Mouse (Mus musculus): ENCODE measurements around the gene Nfkbiz.

The Nfkbiz gene

DNA sequence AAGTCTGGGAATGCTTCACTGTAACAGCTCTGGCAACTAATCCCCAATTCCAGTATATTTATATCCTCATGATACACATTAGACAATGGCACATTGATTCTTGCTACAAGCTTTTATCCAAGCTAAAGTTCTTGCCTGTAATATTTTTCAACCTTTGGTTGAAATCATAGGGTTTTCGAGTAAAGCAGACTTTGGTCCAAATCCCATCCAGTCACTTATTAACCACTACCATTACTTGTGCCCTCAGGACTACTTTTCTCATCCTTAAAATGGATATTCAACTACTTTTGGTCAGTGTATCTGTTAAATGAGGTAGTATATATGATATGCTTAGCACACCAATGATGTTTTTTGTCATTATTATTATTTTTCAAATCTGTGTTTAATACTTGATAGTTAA, 7.2 kb downstream of the Nfkbiz start:
- no peak for DNase-seq

DNA sequence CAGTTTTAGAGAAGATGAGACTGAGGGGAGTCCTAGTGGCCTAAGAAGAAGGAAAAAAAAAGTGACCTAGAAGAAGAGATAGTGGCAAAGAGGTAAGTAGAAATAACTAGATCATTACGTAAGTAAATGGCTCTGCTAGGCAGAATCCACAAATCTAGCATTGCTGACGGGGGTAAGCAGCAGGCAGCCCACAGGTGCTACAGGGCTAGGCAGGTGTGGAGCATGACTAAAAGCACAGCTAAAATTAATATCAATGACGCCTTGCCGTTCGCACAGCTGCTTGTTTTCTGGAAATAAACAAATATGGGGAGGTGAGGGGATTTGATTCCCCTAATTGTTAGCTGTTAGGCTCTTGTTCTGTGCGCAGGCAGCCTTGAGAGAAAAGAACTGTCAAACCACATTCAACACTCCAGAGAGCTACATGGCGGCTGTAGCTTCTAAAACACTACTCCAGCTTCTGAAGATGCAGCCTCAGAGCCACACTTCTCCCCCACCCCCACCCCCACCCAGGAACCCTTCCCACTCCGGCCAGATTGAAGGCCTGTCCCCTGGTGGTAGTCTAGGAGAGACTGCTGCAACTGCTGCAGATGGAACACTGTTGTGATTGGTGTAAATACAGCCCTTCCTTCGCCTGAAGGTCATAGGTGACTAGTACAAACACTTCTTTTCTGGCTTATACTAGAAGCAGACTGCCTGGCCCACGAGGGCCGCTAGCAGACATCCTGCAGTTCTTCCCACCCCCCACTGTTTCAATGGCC, 15.1 kb downstream of the Nfkbiz start:
- no peak for DNase-seq

DNA sequence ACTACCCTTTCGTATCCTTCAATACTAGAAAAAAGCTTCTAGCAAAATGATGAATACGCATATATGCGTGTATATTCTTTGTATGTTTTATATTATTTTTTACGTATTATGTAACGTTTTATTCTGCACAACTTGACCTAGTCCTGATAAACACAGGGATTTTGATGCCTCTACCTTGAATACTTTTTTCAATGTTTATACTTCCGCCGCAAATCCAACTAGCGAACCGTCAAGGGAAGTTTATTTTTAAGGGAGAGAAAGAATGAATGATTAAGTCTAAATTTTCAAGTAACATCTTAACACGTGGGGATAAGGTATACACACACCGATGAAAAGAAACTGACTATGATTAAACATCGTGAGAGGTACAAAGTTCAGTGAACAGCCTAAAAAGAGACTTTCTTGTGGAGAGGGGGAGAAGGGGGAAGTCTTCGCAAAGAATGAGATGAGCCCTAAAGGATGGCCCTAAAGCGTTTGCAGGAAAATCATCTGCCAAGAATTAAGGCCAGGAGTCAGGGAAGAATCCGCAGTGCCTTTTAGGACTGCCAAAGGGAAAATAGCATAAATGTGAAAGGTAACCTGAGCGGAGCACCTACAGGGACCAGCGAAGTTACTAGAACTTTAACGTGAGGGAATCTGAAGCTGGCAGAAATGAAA, 15.8 kb downstream of the Nfkbiz start:
- no peak for DNase-seq

GRCm38 (mm10) chr16:55821997-55822740, 16.5 kb downstream of the Nfkbiz start:
- peak; percentile 84 for DNase-seq

- no peak for DNase-seq
These were observed 17.1 kb downstream of the Nfkbiz start for GRCm38 (mm10) chr16:55821571-55821981.

GRCm38 (mm10) chr16:55820916-55821570, 17.7 kb downstream of the Nfkbiz start:
- DNase-seq: no peak

DNA sequence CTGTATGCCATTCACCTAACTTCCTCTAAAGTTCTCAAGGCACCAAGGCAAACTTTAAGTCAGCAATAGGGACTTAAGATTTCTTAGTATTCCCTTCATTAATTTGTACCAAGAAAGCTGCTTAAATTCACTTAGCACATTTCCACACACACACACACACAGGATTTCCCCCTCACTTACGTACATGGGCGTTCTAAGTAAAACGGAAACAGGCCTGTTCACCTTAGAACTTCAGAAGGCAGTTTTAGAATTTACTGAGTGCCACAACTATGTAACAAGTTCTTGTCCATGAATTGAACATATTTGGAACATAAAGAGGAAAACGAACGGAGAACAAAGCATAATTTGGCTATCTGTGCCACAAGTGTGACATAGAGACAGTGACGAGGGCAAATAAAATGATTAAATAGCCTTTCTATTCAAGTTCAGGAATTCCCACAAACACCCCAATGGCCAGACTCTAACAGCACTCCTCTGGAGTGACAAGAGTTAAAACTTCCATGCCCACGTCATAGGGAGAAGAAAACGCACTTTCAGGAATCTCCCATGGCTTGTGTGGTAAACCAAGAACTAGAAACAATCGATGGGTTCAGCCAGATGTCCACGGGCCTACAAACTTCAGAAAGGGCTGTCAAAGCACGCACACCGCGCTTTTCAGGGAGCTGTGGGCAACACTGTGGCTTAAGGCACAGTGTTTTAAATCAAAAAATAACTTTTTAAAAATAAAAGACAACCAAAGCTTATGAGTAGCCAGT, 18.4 kb downstream of the Nfkbiz start:
- no peak for DNase-seq

DNA sequence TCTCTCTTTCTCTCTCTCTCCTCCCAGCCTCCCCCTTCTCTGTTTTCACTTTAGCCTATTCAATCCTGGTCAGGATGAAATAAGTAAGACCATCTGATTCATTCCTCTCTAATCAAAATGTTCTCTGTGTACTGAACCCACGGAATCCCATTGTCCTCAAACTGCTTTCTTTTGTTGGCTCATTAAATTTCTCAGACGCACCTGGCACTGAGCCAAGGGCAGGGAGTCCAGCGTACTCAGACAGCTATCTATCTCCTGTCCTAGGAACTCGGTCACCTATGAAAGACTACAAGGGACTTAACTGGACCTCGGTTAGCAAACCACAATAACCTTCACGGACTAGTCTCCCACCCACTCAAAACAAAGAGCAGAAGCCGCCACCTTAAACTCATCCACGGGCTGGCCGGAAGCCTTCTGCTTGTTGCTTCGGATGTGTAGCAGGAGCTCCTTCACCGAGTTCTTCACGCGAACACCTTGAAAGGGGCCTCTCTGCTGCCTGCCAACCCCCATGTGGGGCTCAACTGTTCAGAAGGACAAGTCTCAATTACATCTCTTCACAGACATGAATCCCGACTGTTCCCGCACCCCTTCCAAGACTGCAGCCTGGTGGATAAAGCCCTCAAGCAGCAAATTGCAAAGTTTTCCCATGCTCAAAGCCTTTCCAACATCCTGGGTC, 19.4 kb downstream of the Nfkbiz start:
- DNase-seq: no peak

DNA sequence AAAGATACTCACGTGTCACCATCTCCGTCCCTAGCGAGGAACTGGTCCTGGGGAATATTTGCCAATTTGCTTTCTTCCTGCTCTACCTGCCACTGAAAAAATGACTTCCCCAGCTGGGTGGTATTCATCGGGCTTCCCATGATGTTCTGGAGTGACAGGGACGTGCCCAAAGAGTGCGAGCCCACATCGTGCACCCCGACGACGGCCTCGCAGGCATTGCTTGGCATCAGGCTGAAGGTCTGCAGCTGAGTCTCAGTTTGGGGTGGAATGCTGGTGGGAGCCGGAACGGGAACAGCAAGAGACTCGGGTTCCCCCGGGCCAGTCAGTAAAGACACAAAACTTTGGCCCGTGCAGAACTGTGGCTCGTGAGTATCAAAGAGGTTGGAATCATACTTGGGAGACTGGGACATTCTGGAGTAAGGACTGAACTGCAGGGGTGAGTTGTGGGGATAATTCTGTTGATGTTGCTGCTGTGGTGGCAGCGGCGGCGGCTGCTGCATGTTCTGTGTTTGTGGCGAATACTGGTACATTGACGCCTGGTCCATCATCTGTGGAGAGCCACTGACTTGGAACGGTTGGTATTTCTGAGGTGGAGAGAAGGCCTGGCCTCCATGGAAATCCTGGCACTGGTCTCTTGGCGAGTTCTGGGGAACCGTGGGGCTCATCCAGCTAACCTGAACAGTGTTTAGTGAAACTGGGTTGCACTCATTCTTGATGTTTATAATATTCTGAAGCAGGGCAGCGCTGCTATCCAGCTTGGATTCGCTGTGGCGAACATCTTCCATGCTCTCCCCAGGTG, 20.8 kb downstream of the Nfkbiz start:
- DNase-seq: no peak

DNA sequence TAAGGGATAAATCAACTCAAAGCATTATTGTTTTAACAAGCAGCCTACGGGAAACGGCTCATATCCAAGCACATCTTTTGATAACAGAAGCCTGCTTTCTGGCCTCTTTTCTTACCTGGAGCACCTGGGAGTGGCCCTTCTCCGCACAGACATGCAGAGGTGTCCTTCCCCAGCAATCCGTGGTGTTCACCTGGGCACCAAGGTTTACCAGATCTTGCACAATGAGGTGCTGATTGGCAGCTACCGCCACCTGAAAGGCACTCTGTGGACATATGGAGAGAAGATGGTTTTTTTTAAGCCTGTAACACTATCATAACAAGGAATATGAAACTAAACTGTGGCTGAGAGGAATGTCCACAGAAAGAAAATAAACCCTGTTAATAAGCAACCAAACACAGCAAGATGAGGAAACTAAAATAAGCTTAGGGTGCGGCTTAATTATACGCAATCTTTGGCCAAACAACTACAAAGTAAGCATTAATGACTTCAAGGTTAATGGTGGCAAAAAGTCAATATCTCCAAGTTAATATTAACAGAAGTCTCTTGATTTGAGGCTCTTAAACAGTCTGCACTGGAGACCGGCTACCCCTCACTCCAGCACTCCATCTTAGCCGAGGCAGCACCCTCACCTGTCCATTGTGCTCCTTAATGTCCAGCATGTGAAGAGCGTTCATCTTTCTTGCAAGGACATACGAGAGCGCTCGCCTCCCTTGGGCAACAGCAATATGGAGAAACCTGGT, 22.3 kb downstream of the Nfkbiz start:
- DNase-seq: no peak

- DNase-seq: no peak
These were observed 23.2 kb downstream of the Nfkbiz start for GRCm38 (mm10) chr16:55815466-55815865.

GRCm38 (mm10) chr16:55814686-55815085, 24.0 kb downstream of the Nfkbiz start:
- DNase-seq: no peak

DNA sequence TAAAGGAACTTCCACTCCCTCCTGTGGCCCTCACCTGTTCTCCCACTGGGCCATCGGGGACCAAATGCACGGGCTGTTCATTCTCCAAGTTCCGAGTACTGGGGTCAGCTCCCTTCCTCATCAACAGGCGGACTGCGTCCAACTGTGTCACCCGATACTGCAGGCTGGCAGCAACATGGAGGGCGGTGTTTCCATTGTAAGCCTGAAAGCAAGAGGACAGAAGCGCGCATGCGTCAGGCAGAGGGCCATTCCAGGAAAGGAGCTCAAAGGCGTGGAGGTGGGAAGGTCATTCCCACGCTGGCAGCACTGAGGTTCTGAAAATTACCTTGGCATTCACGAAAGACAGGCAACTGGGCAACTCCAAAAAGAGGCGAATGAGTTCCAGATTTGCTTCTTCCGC, 24.8 kb downstream of the Nfkbiz start:
- DNase-seq: no peak

DNA sequence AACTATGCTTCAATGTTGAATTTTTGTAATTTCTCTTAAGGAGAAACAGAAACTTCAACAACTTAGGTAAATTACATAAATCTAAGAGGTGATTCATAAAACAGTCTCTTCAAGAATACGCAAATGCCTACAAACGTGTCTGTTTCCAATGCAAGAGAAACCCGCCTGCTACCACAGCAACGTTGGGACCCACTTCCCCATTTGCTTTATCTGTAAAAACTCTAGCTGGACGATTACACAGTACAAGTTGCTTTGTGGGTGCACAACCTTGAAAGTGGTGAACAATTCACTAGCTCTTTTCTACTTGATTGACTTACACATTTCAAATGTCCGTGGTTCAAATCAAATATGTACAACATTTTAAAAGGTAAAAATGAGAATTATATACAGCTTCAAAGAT, 26.9 kb downstream of the Nfkbiz start:
- DNase-seq: no peak

GRCm38 (mm10) chr16:55809779-55810514, 28.8 kb downstream of the Nfkbiz start:
- no peak for DNase-seq

DNA sequence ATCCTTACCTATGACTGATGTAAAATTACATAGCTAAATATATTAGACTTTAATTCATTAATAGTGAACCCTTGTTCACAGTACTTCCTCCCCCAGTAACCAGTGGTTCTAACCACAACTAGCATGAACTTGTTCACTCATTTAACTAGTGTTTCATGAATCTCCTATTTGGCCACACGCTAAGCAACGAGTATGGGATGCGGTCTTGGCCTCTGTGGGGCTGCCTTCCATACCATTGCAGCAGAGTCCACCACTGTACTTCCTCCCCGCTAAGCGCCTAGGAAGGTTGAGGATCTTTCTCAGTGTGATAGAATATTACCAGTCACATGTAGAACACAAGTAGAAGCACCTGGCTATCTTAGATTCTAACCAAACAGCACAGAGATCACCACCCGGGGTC, 29.4 kb downstream of the Nfkbiz start:
- no peak for DNase-seq

DNA sequence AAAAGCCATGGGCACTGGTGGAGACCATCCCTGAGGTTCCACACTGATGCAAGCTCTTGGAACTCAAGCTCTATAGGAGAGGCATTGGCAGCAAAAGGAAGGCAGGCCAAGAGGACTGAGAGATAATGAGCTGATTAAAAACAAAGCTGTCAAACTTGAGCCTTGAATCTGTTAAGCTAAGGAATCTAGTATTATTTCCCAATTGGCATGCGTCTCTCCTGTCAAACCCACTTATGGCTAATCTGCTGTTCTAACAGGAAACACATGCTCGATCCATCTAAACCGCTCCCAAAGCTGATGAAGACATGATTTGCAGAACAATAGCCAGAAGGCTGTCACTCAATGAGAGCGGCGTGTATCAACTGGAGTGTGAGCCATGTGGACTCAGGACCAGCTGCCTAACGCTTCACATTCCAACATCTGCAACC, 31.2 kb downstream of the Nfkbiz start:
- no peak for DNase-seq

DNA sequence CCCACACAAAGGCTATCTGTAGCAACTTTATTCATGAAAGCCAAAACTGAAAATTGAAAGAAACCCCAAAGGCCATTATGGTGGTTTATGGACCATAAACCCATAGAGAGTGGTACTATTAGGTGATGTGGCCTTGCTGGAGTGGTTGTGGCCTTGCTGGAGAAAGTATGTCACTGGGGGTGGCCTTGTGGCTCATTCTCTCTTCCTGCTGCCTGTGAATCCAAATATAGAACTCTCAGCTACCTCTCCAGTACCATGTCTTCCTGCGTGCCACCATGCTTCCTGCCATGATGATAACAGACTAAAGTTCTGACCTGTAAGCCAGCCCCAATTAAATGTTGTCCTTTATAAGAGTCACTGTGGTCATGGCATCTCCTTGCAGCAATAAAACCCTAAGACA, 33.9 kb downstream of the Nfkbiz start:
- no peak for DNase-seq

- DNase-seq: no peak
These were observed 37.1 kb downstream of the Nfkbiz start for GRCm38 (mm10) chr16:55801629-55802028.

- DNase-seq: no peak
These were observed 39.9 kb downstream of the Nfkbiz start for GRCm38 (mm10) chr16:55798845-55799244.
